Mouse (Mus musculus): Measurements from ENCODE around the gene Zc3h18.

DNA sequence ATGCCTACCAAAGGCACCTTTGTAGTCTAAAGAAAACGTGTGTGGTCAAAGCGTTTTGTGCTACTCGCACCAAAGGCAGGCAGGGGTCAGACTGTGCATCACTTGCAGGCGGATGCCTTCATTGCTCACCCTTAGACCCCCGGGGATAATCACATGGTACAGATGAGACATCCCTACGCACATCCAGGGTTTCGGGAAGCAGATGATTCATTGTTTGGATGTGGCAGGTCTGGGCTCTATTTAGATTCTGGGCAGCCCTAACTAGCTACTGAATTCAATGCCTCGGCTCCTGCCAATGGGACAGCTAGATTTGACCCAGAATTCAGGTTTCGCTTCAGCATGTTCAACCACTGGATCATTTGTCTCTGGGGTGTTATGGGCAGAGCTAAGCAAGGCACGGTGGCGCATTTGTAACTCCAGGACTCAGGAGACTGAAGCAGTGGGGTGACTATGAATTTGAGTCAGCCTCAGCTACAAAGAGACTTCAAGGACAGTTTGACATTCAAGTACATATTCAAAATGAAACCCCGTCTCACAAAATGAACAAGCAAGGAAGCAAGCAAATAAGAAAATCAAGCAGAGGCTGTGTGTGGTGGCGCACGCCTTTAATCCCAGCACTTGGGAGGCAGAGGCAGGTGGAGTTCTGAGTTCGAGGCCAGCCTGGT is 17.2 kb upstream of the Zc3h18 start:
- TF ChIP-seq CTCF (IDR thresholded peaks at IDR 0.05; ENCODE audit: low read depth, low read length) (no peak), POLR2A (IDR thresholded peaks at IDR 0.05; ENCODE audit: borderline replicate concordance, low read depth, low read length) (no peak)
